Mouse (Mus musculus) cerebellum, adult 9-10 months (tissue): ENCODE results near the gene Cwc22.

Source experiments
- DNase-seq: peaks from one replicate; pipeline ENCODE4 v3.0.0; 2022

Cwc22 gene

DNA sequence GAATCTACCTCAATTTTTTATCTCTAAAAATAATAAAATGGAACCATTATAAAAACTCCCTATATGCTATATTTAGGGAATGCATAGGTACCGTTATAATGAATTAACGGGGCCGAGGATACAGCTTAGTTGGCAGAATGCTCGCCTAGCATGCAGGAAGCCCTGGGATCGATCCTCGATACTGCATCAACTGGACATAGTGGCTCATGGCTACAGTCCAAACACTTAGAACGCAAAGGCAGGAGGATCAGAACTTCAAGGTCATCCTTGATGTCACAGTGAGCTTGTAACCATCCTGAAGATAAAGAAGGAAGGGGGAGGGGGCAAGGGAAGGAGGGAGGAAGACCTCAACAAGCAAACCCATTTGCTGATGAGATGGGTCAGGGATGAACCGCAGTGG is 23.0 kb downstream of the Cwc22 start:
- DNase-seq = no peak

DNA sequence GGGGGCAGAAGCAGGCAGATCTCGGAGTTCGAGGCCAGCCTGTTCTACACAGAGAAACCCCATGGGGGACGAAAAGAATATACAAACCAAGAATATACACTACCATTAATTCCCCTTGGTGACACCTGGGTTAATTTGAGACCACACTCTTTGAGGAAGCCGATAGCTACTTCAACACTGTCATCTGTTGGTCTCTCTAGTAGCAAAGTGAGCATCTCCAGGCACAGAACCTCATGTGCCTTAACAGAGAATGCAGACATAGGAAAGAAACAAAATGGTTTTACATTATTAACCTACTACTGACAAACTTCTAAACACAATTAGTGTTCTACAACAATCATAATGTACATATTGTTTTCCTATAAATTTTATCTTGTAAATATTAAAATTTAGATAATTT is 24.9 kb downstream of the Cwc22 start:
- no peak for DNase-seq

DNA sequence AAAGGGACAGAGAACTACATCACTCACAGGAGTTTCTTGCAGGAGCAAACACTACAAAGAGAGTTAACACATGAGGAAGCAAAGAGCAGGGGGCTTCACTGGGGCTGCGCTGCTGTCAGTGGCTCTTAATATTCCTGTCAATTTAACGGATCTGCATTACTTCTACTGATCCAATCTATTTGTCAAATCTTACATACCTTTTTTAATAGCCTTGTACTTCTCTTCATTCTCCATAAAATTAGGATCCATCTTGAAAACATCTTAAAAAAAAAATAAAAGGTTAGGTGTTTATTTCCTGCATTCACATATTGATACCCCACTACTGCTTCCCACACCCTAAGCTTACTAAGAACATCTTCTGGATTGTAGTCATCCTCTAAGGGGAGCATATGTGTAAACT is 25.6 kb downstream of the Cwc22 start:
- DNase-seq = no peak

DNA sequence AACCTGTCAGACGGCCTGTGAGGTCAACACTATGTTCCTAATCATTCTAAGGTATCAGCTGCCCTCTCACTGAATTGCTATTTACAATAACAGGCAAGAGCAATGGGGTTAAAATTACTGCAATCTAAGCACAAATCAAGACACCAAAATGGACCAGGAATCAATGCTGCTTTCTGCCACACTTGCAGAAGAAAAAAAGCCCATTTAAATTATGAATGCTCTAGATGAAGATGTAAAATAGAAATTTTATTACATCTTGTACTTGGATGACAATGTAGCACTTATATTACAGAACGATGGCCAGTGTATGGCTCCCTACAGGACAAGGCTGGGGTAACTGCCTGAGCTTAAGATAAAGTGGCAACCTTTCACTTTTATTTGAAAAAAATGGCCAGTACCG is 27.7 kb downstream of the Cwc22 start:
- DNase-seq = no peak

DNA sequence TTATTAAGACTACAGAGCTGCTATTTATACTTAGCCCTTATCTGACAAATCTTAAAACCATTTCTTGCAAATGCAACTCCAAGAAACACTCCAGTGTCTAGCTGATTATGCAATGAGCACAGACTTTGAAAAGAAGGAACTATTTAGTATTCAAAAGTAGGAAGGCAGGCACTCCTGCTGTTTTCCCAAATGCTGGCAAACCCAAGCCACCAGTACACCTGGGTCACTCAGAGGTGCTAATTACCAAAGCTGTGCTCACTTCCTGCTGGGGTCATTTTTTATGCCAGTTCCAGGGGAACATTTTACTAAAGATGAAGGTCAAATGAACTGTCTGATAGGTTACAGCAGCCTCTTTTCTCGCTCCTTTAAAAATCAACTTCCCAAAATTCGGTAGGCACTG is 28.2 kb downstream of the Cwc22 start:
- DNase-seq = peak; percentile 77

DNA sequence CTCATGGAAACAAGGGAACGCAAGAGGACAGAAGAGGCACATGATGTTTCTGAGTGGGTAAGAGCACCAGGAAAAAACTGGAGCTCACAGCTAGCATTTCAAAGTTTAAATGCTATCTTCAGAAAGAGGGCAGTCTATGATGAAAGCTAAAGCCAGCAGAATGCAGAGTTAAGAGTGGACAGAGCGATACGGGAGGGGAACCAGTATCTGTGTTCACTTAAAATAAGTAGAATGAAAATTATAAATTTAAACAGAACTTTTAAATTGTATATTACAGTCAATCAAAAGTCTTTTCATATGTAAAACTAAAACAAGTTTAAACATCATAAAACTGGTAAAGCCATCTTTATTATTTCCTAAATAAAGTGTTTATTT is 28.8 kb downstream of the Cwc22 start:
- no peak for DNase-seq

DNA sequence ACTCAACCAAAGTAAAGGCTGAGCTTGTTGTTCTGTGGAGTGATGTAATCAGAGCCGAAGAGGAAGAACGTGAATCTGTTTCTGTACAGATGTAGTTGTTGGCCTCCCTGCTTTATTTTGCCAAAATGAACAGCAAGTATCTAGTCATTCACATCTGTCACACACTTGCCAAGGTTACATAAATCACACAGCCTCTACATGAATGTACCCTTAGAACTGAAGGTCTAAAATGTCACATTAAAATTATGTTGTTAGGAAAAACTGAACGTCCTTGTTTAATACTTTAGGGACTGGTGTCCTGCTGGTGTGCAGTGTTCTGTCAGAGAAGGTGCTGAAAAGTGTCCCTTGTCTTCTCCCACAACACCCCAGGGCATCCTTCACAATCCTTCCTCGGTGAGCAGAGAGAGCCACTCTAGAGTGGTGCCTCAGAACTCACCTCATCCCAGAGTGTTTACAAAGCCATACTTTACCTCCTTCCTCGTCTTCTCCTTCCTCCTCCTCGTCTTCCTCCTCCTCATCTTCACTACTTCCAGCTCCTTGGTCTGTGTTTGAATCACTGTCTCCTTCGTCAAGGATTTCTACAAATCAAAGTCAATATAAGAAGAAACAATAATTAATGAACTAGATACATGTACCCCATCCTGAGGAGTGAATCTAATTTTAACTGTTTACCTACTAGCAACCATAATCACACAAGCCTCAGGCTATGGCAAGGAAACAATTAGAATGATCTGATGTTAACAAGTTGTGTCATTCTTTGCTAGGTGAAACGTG is 29.4 kb downstream of the Cwc22 start:
- DNase-seq = no peak

DNA sequence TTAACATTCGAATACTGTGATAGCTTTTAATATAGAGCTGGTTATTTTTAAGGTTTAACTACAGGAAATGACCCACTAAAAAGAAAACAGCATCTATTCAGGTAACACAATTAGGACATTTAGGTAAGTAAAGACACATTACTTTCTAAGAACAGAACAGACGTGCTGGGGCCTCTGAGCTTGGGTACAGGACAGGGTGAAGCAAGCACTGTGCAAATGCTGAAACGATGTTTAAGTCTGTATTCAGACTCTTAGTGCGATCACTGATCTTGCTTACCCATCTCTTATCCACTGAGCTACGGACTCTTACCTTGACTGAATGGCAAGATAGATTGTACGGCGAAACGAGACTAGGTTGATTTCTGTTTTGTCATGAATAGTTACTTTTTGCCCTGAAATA is 31.0 kb downstream of the Cwc22 start:
- DNase-seq = no peak

DNA sequence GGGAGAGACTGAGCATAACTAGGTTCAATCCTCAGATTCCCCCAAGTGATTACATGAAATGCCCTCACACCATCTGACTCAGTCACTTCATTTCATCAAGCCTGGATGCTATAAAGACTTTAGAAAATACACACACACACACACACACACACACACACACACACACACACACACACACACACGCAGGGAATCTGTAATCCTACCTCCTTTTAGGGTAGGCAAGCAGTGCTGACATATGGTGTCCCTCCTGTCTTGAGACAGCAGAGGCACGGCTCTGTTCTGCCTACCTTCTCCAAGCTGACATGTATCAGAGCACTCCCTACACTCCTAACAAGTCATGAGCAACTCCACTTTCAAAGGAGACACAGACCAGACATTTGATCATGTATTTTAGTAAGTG is 32.5 kb downstream of the Cwc22 start:
- peak; percentile 54 for DNase-seq

DNA sequence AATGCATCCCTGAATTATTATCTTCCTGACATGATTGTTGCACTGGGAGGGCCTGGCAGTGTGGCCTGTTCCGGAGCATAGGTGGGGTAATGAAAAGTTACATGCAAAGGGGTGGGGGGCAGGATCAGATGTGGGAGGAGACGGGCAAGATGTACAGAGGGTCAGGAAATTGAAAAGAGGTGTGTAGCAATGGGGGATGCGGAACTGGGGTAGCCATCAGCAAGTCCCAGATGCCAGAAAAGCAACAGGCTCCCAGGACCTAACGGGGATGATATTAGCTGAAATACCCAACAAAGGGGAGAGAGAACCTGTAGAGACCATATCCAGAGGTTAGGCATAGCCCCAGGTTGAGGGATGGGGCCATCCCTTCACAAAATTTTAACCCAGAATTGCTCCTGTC is 34.0 kb downstream of the Cwc22 start:
- DNase-seq = no peak

DNA sequence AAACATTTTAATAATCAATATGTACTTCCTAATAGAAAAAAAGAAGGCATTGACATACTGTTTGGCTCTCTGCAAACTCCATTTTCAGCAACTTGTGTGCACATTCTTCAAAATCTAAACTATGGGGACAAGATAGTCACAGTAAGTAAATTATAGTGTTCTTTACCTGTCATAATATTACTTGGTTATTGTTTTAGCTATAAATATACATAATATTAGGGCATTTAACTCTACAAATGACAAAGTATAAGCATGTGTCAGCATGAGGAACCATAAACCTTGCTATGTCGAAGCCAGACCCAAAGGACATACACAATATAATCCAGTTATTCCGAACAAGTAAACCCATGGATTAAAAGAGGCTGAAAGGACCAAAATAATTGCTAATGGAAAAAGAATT is 34.7 kb downstream of the Cwc22 start:
- no peak for DNase-seq

DNA sequence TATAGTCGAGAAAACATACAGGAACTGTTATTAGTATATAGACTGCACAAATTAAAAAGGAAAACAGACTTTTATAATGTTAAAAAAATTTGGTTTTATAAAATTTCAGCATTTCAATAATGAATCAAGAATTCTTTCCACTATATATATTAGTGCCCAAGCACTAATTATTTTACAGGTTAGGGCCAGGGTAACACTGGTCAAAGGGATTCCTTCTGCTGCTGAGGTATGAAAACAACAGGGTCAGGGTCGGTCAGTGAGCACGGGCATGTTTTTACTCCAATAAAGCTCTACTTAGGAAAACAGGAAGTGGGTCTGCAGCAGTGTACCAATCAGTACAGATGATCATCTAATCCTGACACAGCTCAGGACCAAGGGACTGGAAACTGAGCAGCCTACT is 36.0 kb downstream of the Cwc22 start:
- DNase-seq = no peak

DNA sequence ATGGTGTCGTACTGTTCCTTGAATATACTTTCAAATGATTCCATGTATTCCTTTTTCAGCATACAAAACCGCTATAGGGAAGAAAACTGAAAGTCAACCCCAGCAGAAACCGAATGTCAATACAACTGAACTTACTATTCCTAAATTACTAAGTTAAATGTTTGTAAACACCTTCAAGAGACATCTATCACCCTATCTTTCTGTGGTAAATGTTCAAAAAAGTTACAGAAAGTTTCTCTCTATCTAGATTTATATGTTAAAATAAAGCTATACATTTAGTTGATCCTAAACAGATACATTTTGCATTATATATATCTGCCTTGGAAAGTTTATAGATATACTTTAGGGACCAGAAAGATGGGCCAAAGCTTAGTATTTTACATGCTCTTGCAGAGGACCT is 39.0 kb downstream of the Cwc22 start:
- no peak for DNase-seq

DNA sequence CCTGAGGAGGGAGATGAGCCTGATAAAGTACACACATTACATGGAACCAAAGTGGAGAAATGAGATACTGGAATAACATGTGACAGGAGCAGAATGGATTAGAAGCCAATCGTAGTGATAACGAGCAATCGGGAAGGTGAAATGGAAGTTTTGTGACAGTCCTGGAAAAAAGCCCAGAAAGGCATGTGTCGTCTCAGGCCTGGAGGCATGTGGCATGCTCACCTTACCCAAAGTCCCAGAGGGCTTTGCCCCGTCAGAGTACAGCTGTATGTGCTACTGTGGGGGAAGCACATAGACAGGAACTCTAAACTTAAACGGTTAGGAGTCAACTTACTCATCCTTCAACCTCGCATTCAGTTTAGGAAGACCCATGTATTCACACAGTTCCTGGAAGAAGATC is 41.2 kb downstream of the Cwc22 start:
- no peak for DNase-seq

DNA sequence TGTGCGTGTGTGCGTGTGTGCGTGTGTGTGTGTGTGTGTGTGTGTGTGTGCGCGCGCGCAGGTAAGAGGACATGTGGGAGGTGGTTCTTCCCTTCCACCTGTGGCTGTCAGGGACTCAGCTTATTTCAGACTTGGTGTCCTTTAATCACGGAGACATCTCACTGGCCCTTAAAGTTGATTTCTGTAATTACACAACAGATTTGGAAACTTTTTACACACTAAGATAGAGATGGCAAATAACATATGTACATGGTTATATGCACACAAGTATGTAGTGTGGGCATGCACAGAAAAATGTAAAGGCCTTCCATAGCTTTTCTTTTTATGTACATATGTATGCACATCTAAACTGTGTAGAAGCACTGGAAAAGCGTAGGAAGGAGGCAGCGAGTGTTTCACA is 41.7 kb downstream of the Cwc22 start:
- no peak for DNase-seq

DNA sequence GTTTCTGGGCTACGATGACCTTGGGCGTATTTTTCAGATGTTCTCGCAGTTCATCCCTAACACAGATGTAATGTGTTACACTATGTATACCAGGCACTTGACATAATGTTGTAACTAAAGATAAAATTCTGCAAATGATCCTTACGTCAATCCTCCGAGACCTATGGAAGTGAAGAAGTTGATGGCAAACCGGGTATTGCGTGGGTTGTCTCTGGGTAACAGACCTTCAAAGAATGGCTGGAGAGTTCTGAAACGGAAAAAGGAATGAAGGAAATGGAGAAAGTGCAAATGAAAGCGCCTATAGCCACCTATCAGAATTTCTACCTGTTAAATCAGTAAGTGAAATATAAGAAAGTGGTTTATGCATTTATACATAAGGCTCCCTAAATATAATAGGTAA is 42.2 kb downstream of the Cwc22 start:
- DNase-seq = no peak

DNA sequence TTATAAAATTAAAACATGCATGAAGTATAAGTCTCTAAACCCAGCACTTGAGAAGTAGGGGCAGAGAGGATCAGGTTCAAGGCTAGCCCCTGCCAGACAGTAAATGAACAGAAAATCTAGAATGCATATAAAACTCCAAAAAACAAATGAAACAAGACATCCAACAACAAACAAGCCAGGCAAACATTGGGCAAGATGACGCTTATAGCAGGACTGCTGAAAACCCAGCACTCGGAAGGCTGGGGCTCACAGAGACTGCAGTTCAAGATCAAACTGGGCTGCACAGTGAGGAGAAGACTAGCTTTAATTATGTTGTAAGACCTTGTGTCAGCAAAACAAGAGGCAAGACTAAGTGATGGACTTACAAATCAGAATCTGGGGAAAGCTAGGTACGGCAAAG is 43.1 kb downstream of the Cwc22 start:
- DNase-seq = no peak

DNA sequence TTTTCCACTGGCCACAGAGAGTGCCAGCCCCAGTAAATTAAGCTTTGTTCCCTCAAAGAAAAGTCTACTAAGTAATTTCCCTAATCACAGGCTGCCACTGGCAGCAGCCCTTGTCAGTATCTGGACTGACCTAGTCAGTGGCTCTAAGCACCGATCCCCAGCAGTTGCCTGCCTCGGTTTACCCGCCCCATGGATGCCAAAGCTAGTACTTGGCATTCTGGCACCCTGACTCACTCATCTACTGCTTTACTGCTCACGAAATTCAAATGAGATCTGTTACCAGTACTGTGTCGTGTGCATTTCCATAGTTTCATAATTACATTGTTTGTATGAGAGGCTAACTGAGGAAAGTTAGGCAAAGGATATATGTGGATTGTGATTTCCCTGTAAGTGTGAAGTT is 44.9 kb downstream of the Cwc22 start:
- no peak for DNase-seq

DNA sequence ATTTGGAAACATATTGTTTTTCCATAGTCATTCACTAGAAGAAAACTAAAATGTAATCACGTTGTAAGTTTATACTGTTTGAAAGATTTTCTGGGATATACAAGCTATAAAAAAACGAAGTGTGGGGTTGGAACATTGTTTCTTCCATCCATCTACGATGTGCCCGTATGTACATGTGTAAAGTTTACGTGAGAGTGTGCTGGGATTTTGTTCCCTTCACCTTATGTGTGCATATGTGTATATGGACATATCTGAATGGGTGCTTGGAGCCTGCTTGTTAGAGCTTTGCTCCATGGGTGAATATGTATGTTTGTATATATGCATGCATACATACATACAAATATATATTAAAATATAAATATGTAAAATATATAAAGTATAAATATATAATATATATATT is 45.4 kb downstream of the Cwc22 start:
- DNase-seq = no peak

DNA sequence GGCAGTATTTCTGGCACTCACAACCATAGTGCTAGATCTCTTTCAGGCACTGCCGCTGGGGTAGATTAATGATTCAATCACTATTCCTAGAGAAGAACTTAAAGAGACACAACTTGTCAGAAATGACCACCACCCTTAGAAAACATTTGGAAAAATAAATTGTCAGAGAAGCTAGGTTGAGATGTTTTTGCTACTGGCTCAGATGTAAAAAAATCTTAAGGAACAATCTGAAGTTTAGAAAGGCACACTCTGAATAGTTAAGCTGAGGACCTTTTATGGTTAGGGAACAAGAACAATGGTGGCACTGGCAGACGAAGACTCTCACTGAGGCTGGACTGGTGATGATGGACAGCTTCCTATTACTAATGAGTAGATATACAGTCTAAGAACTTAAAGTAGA is 46.1 kb downstream of the Cwc22 start:
- DNase-seq = no peak

DNA sequence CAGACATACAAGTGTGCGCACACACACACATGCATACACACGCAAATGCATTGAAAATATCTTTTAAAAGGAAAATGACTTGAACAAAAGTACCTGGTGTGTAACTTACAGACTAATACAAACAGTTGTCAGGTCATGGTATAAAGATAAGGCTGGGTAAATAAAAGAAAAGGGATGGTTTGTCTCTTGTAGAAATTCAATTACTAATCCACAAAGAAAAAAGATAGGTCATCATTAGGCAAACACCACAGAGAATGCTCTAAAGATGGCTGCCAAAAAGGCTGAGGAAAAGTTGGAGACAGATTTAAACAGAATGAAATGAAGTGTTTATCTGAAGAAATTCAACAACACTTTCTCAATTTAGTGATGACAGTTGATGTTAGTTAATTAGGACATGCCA is 47.7 kb downstream of the Cwc22 start:
- DNase-seq = no peak

DNA sequence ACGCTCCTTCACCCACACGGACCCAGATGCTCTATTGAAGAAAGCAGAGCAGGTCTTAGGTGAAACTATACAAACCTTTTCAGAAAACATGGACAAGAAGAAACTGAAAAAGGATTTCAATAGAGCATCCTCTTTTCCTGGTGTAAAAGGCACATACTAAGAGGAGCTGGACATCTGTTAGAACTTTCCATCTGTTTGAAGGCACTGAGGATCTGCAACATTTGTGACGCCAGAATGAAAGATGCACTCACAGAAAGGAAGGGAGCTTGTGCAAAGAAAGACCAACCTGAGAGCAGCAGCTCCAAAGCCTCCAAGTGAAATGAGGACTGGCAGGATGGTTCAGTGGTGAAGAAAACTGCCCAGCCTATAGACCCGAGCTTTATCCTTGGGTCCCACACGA is 48.2 kb downstream of the Cwc22 start:
- no peak for DNase-seq

DNA sequence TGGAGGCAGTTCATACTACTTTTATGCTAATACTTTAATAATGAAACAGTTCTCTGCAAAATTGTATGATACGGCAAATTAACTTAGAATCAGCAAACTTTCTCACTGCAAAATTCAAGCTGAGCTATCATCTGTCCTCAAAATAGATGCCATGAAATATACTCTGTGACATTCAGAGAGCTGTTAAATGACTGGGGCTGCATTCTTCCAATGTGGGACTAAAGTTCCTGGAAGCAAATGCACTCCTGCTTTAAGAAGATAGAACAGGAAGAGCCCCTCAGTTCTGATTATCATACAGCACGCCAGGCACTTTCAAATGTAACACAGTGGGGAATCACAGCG is 48.6 kb downstream of the Cwc22 start:
- DNase-seq = no peak

DNA sequence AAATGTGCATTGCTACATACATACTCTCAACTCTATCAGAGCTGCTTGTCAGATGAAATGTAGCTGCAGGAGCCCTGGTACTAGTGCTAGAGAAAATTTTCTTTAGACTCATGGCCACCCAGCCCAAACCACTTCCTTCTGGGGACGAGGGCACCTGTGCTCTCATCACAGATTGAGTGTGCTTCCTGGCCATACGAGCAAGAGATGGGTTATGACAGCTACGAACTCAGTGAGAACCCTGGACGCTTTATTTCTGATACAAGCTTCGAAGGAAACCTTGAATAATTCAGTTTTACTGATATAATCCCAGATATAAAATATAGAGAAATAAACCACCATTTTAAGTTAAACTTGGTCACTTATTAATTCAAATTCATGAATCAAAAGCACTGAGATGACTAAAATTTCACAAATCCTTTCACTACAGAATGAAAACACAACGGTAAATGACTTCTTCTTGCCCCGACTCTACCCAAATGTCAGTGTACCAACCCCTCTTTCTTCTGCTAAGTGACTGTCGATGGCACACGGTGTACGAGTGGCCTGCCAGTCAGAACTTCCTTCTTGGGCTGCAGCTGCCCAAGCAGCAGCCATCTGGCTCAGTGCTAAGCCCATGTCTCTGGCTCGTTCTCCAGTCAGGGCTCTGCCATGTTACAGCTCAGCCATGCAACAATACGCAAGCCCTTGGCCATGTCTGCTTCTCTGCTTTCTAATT is 49.2 kb downstream of the Cwc22 start:
- peak; percentile 51 for DNase-seq

DNA sequence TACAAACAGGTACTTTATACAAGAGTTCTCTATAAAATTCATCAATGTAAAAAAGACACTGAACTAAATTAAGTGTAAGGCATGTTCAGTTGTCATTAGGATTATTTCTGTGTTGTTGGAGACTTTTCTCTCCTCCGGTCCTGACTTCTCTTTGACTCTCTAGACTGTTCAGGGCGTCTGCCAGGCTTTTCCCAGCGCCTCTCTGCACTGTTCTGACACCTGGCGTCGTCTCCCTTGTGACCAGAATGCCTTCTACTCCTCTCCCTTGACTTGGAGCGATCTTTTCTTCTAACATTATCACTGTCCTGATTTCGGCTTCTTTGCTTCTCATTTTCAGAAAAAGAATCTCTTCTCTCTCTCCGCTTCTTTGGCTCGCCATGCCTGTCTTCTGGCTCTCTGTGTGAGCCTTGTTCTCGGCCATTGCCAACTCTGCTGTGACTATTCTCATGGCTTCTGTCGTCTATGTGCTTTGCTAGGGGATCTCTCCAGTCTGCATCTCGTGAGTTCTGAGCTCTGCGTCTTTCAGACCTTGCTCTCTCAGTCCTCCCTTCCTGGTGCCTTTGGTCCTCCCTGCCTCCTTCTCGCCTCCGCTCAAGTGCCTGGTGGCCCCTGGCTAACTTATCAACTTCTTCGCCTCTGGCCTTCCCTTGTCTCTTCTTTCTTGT is 50.1 kb downstream of the Cwc22 start:
- peak; percentile 47 for DNase-seq
